Mouse (Mus musculus) T-helper 2 cell (primary cell): ENCODE measurements at regions not wholly inside any gene's neighbourhood (a gene's known extent, or its start where the extent isn't known, plus 50 kb on each side); places are given as distances from the start of the nearest gene placed in this dataset.

ENCODE experiments used
- in situ Hi-C: fragments of 300-600 bp; cut with MboI, MseI; formaldehyde crosslinking; loops from one replicate; pipeline ENCODE4 v1.15.1; 2025; ENCODE audit warnings: high pct_unique_total_duplicates

DNA sequence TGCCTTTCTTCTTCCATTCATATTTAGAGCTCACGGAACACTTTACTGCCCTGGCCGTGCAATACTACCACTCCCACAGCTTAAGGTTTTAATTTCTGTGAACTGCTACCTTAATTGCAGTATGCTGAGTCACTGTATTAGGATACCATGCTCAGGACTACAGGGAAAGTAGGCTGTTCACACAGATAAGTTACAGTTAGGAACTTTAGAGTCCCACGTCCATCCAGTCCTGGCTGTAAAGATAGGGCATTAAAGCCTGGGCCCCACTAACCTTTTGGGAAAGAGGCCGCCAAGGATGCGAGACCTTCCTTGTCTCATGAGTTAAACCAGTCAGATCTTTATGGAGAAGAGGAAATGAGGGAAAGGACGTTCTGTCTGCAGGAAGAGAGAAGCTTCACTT lies 574.6 kb downstream of the Stpg2 start:
- in situ Hi-C loops, result no loop called here

DNA sequence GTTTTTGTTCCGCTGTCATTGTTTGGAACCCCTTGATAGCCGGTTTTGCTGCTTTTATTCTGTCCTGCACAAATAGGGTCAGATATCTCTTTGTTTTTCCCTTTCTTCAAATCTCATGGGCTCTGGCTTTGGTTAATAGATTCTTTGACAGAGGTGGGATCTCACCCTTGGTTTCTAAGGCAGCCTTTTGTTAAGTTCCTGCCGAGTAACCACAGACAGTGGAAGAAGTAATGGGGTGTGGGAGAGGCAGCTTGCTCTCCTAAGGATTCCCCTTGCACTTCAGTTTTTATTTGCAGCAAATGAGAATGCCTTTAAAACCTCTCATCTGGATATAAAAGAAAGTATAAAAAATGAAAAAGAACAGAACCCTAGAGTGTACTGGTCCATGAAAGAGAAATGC lies 577.9 kb downstream of the Stpg2 start:
- in situ Hi-C loops, result no loop called here

DNA sequence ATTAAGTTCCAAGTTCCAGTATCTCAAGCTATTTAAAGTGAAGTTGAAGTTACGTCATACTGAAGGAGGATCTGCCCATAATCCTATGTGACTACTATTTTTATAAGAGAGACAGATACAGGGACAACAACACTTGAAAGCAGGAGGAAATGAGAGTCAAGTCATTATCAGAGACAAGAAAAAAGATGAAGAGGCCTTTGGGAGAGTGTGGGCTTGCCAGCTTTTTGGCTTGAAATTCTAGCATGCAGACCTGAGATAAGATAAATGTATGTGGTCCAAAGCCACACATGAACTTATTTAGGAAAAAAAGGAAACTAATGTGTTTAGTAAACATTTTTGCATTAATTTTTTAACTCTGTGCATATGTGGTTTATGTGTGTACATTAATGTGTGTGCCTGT lies 581.0 kb downstream of the Stpg2 start:
- in situ Hi-C loops, result no loop called here

- in situ Hi-C loops, result no loop called here
Observed at GRCm38 (mm10) chr3:139788854-139789253, 583.4 kb downstream of the Stpg2 start.

DNA sequence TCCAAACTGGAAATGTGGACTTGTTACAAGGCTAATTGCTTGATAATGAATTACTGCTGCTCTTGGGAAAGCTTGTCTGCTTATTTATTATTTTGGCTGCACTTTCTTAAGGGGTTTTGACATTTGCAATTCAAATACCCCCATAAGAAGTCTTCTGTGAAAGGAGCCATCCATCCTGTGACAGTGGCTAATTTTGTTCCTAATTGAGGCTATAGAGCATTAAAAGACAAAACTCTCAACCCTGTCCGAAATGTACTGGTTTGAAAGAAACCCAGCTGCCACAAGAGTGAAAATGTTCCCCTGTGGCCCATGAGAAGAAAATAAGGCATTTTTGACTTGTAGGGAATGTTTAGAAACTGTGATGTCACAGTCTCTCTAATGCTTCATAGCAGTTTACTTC lies 591.2 kb downstream of the Stpg2 start:
- in situ Hi-C loops, result no loop called here

- in situ Hi-C loops, result no loop called here
Observed at GRCm38 (mm10) chr3:139799059-139799458, 593.6 kb downstream of the Stpg2 start.

GRCm38 (mm10) chr3:139802716-139803710 lies 597.5 kb downstream of the Stpg2 start:
- in situ Hi-C loops, result no loop called here

DNA sequence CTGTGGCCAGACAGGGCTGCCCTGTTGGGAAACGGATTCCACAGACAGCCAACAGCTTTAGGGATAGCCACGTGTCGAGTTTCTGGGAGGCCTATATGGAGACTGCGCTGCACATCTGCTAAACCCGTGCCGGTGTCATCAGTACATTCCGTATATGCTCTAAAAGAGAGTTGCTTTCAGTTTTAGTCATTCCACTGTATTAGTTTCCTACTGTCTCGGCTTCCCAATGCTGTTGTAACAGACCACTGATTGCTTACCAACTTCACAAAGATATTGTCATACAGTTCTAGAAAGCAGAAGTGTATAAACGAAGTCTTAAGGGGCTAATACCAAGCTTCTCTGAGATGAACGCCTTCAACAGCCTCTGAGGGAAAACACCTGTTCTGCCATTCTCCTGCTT lies 622.5 kb downstream of the Stpg2 start:
- in situ Hi-C loops, result no loop called here

- in situ Hi-C loops, result no loop called here
Observed at GRCm38 (mm10) chr3:139828581-139828980, 623.1 kb downstream of the Stpg2 start.

DNA sequence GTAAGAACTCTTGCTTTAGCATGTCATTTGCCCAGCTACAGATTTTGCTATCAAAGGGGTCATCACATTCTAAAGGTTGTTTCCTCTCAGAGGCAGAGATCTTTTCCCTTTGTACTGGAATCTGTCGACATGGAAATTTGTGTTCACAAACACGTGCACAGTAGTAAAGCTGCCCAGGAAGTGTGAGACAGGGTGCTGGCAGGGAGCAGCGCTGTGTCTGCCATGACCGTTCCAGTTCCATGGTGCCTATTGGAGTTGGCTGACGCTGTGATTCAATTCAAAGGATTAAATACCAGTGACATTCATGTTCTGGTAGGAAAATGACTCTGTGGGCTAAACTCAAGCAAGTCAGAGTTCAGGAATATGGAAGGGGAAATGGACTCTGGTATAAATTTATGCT lies 627.1 kb downstream of the Stpg2 start:
- in situ Hi-C loops, result no loop called here

- in situ Hi-C loops, result no loop called here
Observed at GRCm38 (mm10) chr3:139842015-139842414, 636.5 kb downstream of the Stpg2 start.

DNA sequence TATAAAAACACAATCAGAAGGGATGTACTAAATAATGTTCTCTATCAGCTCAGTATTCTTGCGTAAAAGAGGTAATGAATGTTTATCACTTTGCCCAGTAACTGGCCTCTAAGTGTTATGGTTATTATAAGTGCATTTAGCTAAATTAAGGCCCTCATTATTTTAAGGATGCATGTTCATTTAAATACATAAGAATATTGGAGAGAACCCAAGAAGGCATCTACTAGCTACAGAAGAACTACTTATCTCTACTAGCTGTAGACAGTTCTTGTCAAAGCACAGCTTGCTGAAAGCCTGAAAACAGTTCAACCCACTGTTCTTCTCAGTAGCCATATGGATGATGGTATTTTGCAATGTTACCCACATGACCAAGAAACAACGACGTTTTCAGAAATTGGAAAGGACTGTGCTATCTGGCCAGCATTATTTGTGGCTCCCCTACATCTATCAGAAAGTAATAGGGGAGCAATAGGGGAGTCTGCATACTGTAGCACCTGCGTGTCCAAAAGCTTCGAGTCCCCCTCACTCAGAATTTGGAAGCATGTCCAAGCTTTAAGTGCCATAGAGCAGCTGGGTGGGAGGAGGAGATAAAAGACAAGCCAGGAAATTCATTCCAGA lies 637.6 kb downstream of the Stpg2 start:
- in situ Hi-C loops, result no loop called here

DNA sequence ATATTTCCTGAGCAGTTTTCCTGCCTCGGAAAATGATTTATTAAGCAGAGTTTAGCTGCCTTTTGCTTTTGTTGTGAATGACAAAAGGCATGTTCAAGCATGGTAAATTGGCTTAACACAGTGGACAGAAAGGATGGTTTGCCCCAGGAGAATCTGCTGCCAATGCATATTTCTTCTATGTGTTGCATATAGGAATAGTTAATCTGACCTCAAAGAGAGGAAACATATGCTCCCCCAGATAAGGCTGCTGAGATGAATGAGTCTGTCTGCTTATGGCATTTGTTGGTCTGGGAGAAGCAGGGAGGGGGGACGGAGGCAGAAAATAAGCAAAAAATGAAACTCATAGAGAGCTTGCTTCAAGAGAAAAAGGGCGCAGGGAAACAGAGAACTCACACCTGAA lies 638.9 kb downstream of the Stpg2 start:
- in situ Hi-C loops, result no loop called here

GRCm38 (mm10) chr3:139847826-139848225 lies 642.3 kb downstream of the Stpg2 start:
- in situ Hi-C loops, result no loop called here

DNA sequence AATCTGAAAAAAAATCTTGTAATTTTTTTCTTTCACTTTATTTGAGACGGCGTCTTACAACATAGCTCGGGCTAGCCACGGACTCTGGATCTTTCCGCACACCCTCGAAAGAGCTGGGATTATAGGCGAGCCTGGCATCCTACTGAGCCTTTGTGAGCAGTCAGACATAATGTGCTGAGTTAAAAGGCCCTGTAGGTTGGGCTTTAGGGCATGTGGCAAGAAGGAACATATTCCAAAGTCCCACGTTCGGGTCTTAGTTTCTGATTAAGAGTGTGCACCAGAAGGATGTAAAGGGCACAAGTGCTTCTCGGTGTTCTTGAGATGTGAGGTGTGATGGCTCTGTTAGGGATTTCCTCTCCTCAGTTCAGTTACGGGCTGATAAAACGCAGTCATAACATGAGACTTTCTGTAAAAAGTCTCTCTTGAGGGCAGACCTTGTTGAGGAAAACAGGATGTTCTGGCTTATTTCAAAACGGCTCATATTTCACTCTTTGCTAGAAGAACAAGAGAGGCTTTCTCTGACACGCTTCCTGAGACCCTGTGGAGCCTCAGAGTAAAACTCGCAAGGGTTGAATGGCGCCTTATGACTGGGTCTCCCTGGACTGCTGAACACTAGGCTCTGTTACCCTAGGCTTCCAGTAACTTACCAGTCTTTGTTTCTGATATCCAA lies 654.6 kb downstream of the Stpg2 start:
- in situ Hi-C loops, result no loop called here

DNA sequence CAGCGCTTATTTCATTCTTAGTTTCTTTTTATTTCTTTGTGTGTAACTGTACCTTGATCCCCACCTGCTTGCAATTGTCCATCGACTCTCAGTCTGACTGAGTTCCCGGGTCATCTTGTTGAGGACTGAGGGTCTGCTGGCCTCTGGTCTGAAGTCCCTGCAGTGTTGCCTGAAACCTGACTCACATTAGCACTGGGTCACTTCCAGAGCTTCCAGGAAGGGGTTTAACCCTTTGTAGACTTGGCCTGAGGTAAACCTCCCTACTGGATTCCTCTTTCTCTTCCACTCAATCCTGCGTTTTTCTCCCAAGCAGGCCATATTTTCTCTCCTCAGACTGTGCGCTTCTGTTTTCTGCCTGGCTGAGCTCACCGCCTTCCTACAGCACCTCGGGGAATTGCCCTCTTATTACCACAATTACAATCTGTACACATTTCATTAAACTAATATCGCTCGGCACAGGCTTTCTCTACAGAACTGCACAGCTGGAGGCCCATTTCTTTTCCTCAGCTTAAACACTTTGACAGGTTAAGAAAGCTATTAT lies 655.4 kb downstream of the Stpg2 start:
- in situ Hi-C loops, result no loop called here

GRCm38 (mm10) chr3:139866329-139866728 lies 660.8 kb downstream of the Stpg2 start:
- in situ Hi-C loops, result no loop called here

DNA sequence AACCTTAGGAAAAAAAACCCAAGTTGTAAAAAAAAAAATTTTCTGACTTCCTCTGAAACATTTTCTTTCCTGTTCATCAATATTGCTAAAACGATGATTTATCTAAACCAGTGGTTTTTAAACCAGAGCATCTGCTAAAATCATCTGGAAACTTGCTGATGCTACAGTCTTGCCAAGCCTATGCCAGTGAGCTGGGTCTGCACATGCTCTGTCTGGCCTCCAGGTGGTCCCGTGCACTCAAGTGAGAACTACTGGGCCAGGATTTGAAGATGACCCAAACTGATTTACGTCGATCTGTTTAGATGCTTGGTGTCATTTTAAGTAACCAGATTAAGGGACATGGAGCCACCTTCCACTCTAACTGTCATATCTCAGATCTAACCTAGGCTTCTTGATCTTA lies 661.5 kb downstream of the Stpg2 start:
- in situ Hi-C loops, result no loop called here

- in situ Hi-C loops, result no loop called here
Observed at GRCm38 (mm10) chr3:139867499-139867898, 662.0 kb downstream of the Stpg2 start.

- in situ Hi-C loops, result loop anchor here (10.0 kb wide), 1 partner anchor 985 kb away; no protein-coding TSS in a partner anchor
Observed at GRCm38 (mm10) chr3:139869779-139870178, 664.3 kb downstream of the Stpg2 start.

DNA sequence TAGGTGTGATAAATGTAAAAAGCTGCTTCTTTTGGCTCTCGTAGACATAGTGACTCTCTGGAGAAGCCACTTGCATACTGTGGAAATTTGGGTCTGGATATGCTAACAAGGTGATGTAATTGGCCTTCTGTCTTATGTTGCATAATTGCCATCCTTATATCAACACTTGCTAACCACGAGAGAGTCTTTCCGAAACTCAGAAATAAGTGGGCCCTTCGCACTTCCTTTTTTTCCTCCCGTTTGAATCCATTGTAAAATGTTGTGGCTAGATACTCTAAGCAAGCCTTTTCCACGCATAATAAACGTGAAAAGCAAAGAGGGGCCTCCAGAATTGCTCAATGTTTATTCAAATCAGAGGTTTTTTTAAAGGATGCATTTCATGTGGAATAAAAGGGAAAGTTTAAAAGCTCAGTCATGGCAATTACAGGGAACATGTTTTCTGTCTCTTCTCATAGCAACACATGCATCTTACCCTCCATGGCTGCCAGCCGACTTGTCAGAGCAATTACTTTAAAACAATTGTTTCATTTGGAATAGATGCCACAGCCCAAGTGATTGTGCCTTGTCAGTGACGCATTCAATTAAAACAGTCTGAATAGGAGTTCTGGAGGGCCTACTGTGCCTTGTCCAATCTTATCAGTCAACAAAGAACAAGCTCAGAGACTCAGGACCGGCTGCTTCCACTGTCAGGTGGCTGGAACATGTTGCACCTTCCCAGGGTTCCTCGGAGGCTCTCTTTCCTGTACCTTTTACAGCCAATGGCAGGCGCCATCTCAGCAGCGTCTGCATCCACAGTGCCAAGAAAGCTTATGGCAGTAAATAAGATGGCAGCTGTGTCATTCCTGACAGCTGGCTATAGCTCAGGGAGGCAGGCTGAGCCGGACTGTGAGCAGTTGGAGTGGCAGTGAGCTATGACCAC lies 680.7 kb downstream of the Stpg2 start:
- in situ Hi-C loops, result no loop called here
